Mouse (Mus musculus): ENCODE measurements around the gene Colq. TPM values are rescaled to one million over a fixed set of nuclear protein-coding genes. Genes with fewer than 3 reads are reported as not detected.

Gene Colq
- polyA plus RNA-seq, 1 experiment from 2014 or later: not detected

Other genes with a start within 250 kb of the Colq start
- gene Sh3bp5, start 155.3 kb downstream of the Colq start, polyA plus RNA-seq (2014; fragmentation: Nextera tagmentation; extraction: Ambion mirVana): 40.0 and 82.4 TPM in 2 replicates
- gene Eaf1, start 96.9 kb downstream of the Colq start, polyA plus RNA-seq (2014; fragmentation: Nextera tagmentation; extraction: Ambion mirVana): 7.0 and 10.8 TPM in 2 replicates
- gene Mettl6, start 96.3 kb downstream of the Colq start, polyA plus RNA-seq (2014; fragmentation: Nextera tagmentation; extraction: Ambion mirVana): 37.3 and 55.2 TPM in 2 replicates
- 1.3 TPM in 1 of 2 replicates, not detected in the other for gene Gm49387, start 49.5 kb upstream of the Colq start, polyA plus RNA-seq (2014; fragmentation: Nextera tagmentation; extraction: Ambion mirVana)
- gene Btd, start 49.7 kb upstream of the Colq start, polyA plus RNA-seq (2014; fragmentation: Nextera tagmentation; extraction: Ambion mirVana): 11.7 and 11.9 TPM in 2 replicates
- gene Hacl1, start 49.9 kb upstream of the Colq start, polyA plus RNA-seq (2014; fragmentation: Nextera tagmentation; extraction: Ambion mirVana): 5.6 and 8.0 TPM in 2 replicates
- 10.1 and 15.3 TPM in 2 replicates for gene Ankrd28, start 239.3 kb upstream of the Colq start, polyA plus RNA-seq (2014; fragmentation: Nextera tagmentation; extraction: Ambion mirVana)